Mouse (Mus musculus): ENCODE results near the gene Stx6. TPM values are rescaled to one million over a fixed set of nuclear protein-coding genes. Genes with fewer than 3 reads are reported as not detected.
A peak's percentile ranks its signal among the peaks of the same experiment; 100 is the strongest.

Stx6 gene
- polyA plus RNA-seq, 1 experiment, result 38.9 TPM

GRCm38 (mm10) chr1:155218924-155219323 lies 60.4 kb downstream of the Stx6 start:
- TF ChIP-seq CTCF (conservative IDR thresholded peaks at IDR 0.05; ENCODE audit: insufficient read depth, insufficient read length, low read depth, low read length), result no peak
- TF ChIP-seq POLR2A (IDR thresholded peaks at IDR 0.05; ENCODE audit: low read depth, low read length), result no peak
- H3K27me3 ChIP-seq (replicated peaks; ENCODE audit: control insufficient read depth, insufficient read depth, low read length), result no peaks in the 10 kb centered on the region
- peak; percentile 72 for DNase-seq
- WGBS, result 53% methylated on average over 5 of the region's 5 CpGs
- H3K4me3 ChIP-seq (ENCODE audit: insufficient read depth, low read depth, low read length), result no peak overlapping the region
- no peak overlapping the region; the same call in 1 of the 2 replicates for H3K27ac ChIP-seq (ENCODE audit: insufficient read depth, low read depth, low read length)
- peaks cover 2% of the 10 kb centered on the region; the same call in 1 of the 2 replicates for H3K36me3 ChIP-seq (ENCODE audit: control insufficient read depth, insufficient read depth, low read length)
- H3K4me1 ChIP-seq (ENCODE audit: control insufficient read depth, insufficient read depth, low read length), result peaks cover 28% of the 10 kb centered on the region; the same call in 1 of the 2 replicates

- H3K4me1 ChIP-seq (ENCODE audit: control insufficient read depth, insufficient read depth, low read length), result peaks cover 24% of the 10 kb centered on the region; the same call in 1 of the 2 replicates
- H3K36me3 ChIP-seq (ENCODE audit: control insufficient read depth, insufficient read depth, low read length), result peaks cover 2% of the 10 kb centered on the region; the same call in 1 of the 2 replicates
- no peak for DNase-seq
- no peak for TF ChIP-seq POLR2A (IDR thresholded peaks at IDR 0.05; ENCODE audit: low read depth, low read length)
- H3K4me3 ChIP-seq (ENCODE audit: insufficient read depth, low read depth, low read length), result no peak overlapping the region
- H3K27ac ChIP-seq (ENCODE audit: insufficient read depth, low read depth, low read length), result no peak overlapping the region
- H3K27me3 ChIP-seq (replicated peaks; ENCODE audit: control insufficient read depth, insufficient read depth, low read length), result no peaks in the 10 kb centered on the region
- WGBS, result 58% methylated on average over 11 of the region's 11 CpGs
Observed at GRCm38 (mm10) chr1:155222101-155222669, 63.7 kb downstream of the Stx6 start.

- H3K4me3 ChIP-seq (ENCODE audit: insufficient read depth, low read depth, low read length), result no peak overlapping the region
- WGBS, result 94% methylated on average over 6 of the region's 6 CpGs
- H3K36me3 ChIP-seq (ENCODE audit: control insufficient read depth, insufficient read depth, low read length), result no peaks in the 10 kb centered on the region; the same call in 1 of the 2 replicates
- H3K4me1 ChIP-seq (ENCODE audit: control insufficient read depth, insufficient read depth, low read length), result peaks cover 17% of the 10 kb centered on the region; the same call in 1 of the 2 replicates
- no peak for TF ChIP-seq CTCF (conservative IDR thresholded peaks at IDR 0.05; ENCODE audit: insufficient read depth, insufficient read length, low read depth, low read length)
- TF ChIP-seq POLR2A (IDR thresholded peaks at IDR 0.05; ENCODE audit: low read depth, low read length), result no peak
- DNase-seq, result no peak
- H3K27ac ChIP-seq (ENCODE audit: insufficient read depth, low read depth, low read length), result no peak overlapping the region
- no peaks in the 10 kb centered on the region for H3K27me3 ChIP-seq (replicated peaks; ENCODE audit: control insufficient read depth, insufficient read depth, low read length)
Observed at GRCm38 (mm10) chr1:155223036-155223435, 64.5 kb downstream of the Stx6 start.

- peaks cover 20% of the 10 kb centered on the region; the same call in 1 of the 2 replicates for H3K4me1 ChIP-seq (ENCODE audit: control insufficient read depth, insufficient read depth, low read length)
- no peaks in the 10 kb centered on the region for H3K27me3 ChIP-seq (replicated peaks; ENCODE audit: control insufficient read depth, insufficient read depth, low read length)
- TF ChIP-seq POLR2A (IDR thresholded peaks at IDR 0.05; ENCODE audit: low read depth, low read length) (no peak), CTCF (conservative IDR thresholded peaks at IDR 0.05; ENCODE audit: insufficient read depth, insufficient read length, low read depth, low read length) (peak; percentile 99)
- no peaks in the 10 kb centered on the region; the same call in 1 of the 2 replicates for H3K36me3 ChIP-seq (ENCODE audit: control insufficient read depth, insufficient read depth, low read length)
- peak; percentile 93 for DNase-seq
- no peak overlapping the region for H3K27ac ChIP-seq (ENCODE audit: insufficient read depth, low read depth, low read length)
- 21% methylated on average over 16 of the region's 16 CpGs for WGBS
- H3K4me3 ChIP-seq (ENCODE audit: insufficient read depth, low read depth, low read length), result no peak overlapping the region
Observed at GRCm38 (mm10) chr1:155223849-155224554, 65.5 kb downstream of the Stx6 start.

- no peaks in the 10 kb centered on the region for H3K27me3 ChIP-seq (replicated peaks; ENCODE audit: control insufficient read depth, insufficient read depth, low read length)
- peaks cover 2% of the 10 kb centered on the region; the same call in 1 of the 2 replicates for H3K36me3 ChIP-seq (ENCODE audit: control insufficient read depth, insufficient read depth, low read length)
- H3K4me1 ChIP-seq (ENCODE audit: control insufficient read depth, insufficient read depth, low read length), result peaks cover 47% of the 10 kb centered on the region
- peak; percentile 53 for DNase-seq
- no peak overlapping the region for H3K4me3 ChIP-seq (ENCODE audit: insufficient read depth, low read depth, low read length)
- H3K27ac ChIP-seq (ENCODE audit: insufficient read depth, low read depth, low read length), result peak overlapping the region; percentile 49
- 24% methylated on average over 14 of the region's 14 CpGs for WGBS
- TF ChIP-seq POLR2A (IDR thresholded peaks at IDR 0.05; ENCODE audit: low read depth, low read length), result no peak
- TF ChIP-seq CTCF (conservative IDR thresholded peaks at IDR 0.05; ENCODE audit: insufficient read depth, insufficient read length, low read depth, low read length), result no peak
Observed at GRCm38 (mm10) chr1:155229464-155230411, 71.2 kb downstream of the Stx6 start.

GRCm38 (mm10) chr1:155232385-155232784 lies 73.9 kb downstream of the Stx6 start:
- TF ChIP-seq POLR2A (IDR thresholded peaks at IDR 0.05; ENCODE audit: low read depth, low read length), result no peak
- peak overlapping the region; percentile 62; the same call in 1 of the 2 replicates for H3K27ac ChIP-seq (ENCODE audit: insufficient read depth, low read depth, low read length)
- WGBS, result 40% methylated on average over 12 of the region's 12 CpGs

More at GRCm38 (mm10) chr1:155232385-155232784, 73.9 kb downstream of the Stx6 start:
- Histone ChIP-seq H3K4me1 (ENCODE audit: control insufficient read depth, insufficient read depth, low read length) (peaks cover 66% of the 10 kb centered on the region), H3K36me3 (ENCODE audit: control insufficient read depth, insufficient read depth, low read length) (peaks cover 2% of the 10 kb centered on the region; the same call in 1 of the 2 replicates), H3K27me3 (replicated peaks; ENCODE audit: control insufficient read depth, insufficient read depth, low read length) (no peaks in the 10 kb centered on the region), H3K4me3 (ENCODE audit: insufficient read depth, low read depth, low read length) (no peak overlapping the region)
- peak; percentile 82 for DNase-seq
